Mouse (Mus musculus) neural tube, embryonic 10.5 days (tissue): ENCODE data around the gene A730061H03Rik.

ENCODE experiments used
- DNase-seq: peaks from one replicate; pipeline ENCODE4 v3.0.0-alpha.2; 2017; ENCODE audit warnings: low spot score; ENCODE audit errors: extremely low spot score

Gene A730061H03Rik

GRCm38 (mm10) chr14:55560202-55561073 is at the start of gene A730061H03Rik:
TSS of gene A730061H03Rik (minus strand) at chr14:55560406.
- DNase-seq: peak; percentile 98

- no peak for DNase-seq
These were observed 48.1 kb upstream of the A730061H03Rik start for GRCm38 (mm10) chr14:55608339-55608738.

DNA sequence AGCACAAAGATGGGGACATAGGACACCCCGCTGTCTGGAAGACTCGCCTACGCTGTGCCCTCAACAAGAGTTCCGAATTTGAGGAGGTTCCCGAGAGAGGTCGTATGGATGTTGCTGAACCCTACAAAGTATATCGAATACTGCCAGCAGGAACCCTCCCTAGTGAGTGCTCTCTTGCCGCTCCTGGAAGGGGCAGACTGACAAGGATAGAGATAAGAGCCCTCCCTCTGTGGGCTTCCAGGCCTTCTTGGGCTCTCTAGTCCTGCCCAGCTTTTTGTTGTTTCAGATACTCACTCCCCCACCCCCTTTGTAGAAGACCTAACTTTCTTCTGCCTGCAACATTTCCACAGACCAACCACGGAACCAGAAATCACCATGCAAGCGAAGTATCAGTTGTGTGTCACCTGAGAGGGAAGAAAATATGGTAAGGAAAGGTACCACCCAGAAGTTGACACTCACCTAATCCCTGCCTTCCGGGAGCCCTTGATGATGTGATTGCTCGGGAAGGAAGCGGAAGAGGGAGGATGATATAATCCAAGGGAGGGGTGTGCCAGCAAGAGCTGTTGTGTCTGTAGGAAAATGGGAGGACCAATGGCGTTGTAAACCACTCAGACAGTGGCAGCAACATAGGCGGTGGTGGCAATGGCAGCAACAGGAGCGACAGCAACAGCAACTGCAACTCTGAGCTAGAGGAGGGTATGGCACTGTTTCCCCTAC is 45.7 kb upstream of the A730061H03Rik start:
- DNase-seq: no peak

GRCm38 (mm10) chr14:55604823-55605222 is 44.6 kb upstream of the A730061H03Rik start:
- no peak for DNase-seq

DNA sequence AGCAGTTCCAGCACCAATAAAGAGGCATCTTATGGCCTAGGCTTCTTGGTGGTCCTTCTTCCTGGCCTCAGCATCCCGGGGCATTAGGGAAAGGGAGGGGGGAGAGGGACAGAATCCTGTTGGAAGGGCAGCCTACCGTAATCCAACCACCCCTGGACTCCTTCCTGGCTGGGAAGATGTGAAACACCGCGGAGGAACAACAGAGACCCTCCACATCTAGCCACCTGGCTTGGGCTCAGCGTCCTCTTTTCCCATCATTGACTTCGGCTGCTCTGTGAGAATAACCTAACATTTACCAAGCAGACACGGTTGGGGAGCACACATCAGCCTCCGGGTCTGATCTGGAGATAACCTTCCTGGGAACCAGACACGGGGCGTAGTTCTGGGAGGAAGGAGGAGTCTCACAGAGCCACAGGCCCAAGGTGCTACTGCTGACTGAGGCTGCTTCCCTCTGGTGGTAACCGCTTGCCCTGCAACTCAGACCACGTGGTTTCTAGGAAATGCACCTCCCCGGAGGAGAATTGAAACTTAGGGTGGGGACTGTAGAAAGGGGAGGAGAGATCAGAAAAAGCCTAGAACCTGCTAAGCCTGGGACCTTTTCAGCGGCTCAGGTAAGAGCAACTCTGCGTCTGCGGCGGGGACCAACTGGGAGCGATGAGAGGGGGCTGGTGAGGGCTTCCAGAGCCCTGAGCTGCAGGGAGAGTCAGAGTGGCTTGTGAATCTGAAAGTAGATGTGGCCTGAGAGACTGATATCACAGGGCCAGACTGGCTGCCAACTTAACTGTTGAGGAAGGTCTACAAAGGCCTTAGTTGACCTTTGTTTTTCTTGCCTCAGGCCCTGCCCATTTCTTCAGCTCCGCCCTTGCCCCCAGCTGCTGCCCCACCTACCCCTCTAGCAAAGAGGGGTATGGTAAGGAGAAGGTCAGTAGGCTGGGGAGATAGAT is 43.7 kb upstream of the A730061H03Rik start:
- peak; percentile 76 for DNase-seq

DNA sequence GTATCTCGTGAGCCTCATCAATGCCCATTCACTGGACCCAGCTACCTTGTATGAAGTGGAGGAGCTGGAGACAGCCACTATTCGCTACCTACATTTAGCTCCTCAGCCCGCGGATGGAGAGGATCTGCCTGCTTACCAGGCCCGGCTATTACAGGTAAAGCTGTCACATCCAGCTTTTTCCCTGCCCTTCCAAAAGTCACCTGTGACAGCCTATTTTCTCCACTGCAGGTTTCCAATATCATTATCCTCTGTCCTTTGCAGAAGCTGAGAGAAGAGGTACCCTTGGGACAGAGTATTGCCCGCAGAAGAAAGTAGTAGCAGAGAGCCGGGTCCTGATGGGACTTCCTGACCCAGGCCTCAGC is 43.0 kb upstream of the A730061H03Rik start, which contains the start of gene Irf9:
Irf9 (plus strand) TSS at position 301 of the 362 bp plus-strand sequence.
- no peak for DNase-seq

GRCm38 (mm10) chr14:55598521-55599390 is 38.5 kb upstream of the A730061H03Rik start:
- DNase-seq: no peak

DNA sequence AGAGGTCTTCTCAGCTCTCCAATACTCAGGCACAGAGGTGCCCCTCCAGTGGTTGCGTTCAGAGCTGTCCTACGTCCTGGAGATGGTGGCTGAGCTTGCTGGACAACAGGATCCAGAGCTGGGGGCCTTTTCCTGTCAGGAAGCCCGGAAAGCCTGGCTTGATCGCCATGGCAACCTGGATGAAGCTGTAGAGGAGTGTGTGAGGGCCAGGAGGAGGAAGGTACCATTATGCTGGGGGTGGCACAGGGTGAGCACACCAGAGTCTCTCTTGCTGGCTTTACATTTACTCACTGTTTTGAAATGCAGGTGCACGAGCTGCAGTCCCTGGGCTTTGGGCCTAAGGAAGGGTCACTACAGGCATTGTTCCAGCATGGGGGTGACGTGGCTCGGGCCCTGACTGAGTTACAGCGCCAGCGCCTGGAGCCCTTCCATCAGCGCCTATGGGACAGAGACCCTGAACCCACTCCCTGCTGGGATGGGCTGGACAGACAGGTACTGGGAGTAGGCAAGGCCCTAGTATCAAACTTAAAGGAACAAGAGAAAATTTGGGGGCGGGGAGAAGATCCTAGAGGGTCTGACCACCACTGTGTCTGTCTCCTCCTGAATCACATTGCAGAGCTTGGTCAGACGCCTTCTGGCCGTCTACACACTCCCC is 36.0 kb upstream of the A730061H03Rik start:
- DNase-seq: no peak

- DNase-seq: no peak
These were observed 32.0 kb upstream of the A730061H03Rik start for GRCm38 (mm10) chr14:55592226-55592625.

DNA sequence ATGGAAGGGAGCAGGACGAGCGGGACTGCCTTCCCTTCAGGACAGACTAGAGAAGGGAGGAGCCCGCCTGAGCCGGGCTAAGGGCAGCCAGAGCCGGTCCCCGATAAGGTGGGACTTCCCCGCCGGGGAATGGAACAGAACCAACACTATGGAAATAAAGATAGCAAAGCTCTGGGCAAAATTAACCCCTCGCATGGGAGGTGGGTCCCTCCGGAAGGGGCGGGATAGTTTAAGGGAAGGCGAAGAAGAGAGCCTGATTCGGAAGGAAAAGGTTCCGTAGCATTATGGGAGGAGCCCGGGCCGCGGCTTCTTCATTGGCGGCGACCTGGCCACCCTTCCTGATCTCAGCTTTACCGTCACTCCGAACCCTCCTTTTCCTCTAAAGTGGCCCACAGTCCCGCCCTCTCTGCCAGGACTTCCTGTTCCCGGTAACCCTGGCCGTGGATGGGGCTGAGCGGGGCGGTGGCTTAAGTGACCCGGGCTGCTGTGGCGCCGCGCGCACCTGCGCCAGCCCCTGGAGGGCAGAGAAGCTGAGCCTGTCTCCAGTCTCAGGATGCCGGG is 31.2 kb upstream of the A730061H03Rik start, which contains the start of gene Rnf31:
Rnf31 (plus strand) TSS at position 378 of the 561 bp plus-strand sequence.
- peak; percentile 86 for DNase-seq

- peak; percentile 86 for DNase-seq
These were observed 30.6 kb upstream of the A730061H03Rik start, which contains the start of gene Psme2 for GRCm38 (mm10) chr14:55590748-55591330. TSS of gene Psme2 (minus strand) at chr14:55591113.

GRCm38 (mm10) chr14:55589771-55590448 is 29.7 kb upstream of the A730061H03Rik start:
- DNase-seq: no peak

GRCm38 (mm10) chr14:55589271-55589670 is 29.1 kb upstream of the A730061H03Rik start:
- DNase-seq: no peak

- no peak for DNase-seq
These were observed 25.9 kb upstream of the A730061H03Rik start for GRCm38 (mm10) chr14:55586149-55586548.

DNA sequence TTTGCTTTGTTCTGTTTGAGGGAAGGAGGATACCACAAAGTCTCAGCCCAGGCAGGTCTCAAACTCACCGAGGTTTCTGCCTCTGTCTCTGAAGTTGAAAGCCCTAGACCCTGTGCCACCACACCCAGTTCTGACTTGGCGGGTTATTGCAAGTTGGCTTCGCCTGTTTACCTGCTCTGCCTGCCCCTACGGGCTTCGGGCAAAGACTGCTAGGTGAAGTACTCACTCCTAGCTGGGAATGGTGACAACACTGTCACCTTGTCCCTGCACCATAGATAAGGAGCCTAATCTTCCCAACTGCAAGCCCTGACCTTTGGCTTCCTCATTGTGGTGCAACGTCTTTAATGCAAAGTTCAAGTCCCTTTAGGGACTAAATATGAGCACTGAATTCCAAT is 25.4 kb upstream of the A730061H03Rik start:
- no peak for DNase-seq

GRCm38 (mm10) chr14:55584702-55585565 is 24.7 kb upstream of the A730061H03Rik start, which contains the start of gene Emc9:
TSS of gene Emc9 (minus strand) at chr14:55585302.
- peak; percentile 64 for DNase-seq

DNA sequence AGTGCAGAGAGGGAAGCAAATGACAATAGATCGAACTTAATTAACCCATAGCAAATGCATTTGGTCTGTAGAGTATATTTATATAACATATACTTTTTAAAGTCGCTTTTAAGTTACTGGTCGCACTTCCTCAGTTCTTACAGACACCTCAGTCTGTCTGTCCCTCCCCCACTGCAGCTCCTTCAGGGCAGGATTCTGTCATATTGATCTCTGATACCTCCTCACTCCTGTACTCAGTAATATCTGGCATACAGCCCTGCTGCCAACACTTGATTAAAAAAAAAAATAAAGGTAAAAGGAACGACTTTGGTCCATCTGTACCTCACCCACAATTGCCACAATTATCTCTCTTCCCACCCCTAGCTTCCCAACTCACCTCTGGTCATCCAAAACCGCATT is 24.1 kb upstream of the A730061H03Rik start:
- no peak for DNase-seq
